Mouse (Mus musculus) midbrain, embryonic 11.5 days (tissue): ENCODE data around the gene Gm527. TPM values are rescaled to one million over a fixed set of nuclear protein-coding genes. Genes with fewer than 3 reads are reported as not detected.

Source experiments
- ATAC-seq: fragments of 200-750 bp; cut with Nextera tagmentation; 2 replicates; pipeline ENCODE4 v1.8.0; 2017; ENCODE audit warnings: moderate TSS enrichment, moderate library complexity; ENCODE audit not compliant: low FRiP score
- DNase-seq: peaks from one replicate; pipeline ENCODE4 v3.0.0; 2015; ENCODE audit warnings: low spot score; ENCODE audit errors: missing footprints
- H3K27ac ChIP-seq: fragments of 300-500 bp; sonication (generic); 2 replicates; pipeline ENCODE4 v1.5.1; 2014; ENCODE audit warnings: low read depth, low read length
- H3K27me3 ChIP-seq: fragments of 300-500 bp; sonication (generic); 2 replicates; pipeline ENCODE4 v1.6.1; 2014; ENCODE audit warnings: mild to moderate bottlenecking, low read length, moderate library complexity, mixed read lengths; ENCODE audit not compliant: control insufficient read depth, insufficient read depth
- H3K36me3 ChIP-seq: fragments of 300-500 bp; sonication (generic); 2 replicates; pipeline ENCODE4 v1.6.1; 2014; ENCODE audit warnings: mild to moderate bottlenecking, low read length, moderate library complexity, mixed read lengths; ENCODE audit not compliant: control insufficient read depth, insufficient read depth
- H3K4me1 ChIP-seq: fragments of 300-500 bp; sonication (generic); 2 replicates; pipeline ENCODE4 v1.6.1; 2014; ENCODE audit warnings: low read length; ENCODE audit not compliant: control insufficient read depth, insufficient read depth
- H3K4me2 ChIP-seq: fragments of 300-500 bp; sonication (generic); 2 replicates; pipeline ENCODE4 v1.6.1; 2014; ENCODE audit warnings: mild to moderate bottlenecking, moderate library complexity
- H3K4me3 ChIP-seq: fragments of 300-500 bp; sonication (generic); 2 replicates; pipeline ENCODE4 v1.5.1; 2014; ENCODE audit warnings: low read depth, low read length
- H3K9ac ChIP-seq: fragments of 300-500 bp; sonication (generic); 2 replicates; pipeline ENCODE4 v1.6.1; 2014; ENCODE audit warnings: low read length
- H3K9me3 ChIP-seq: fragments of 300-500 bp; sonication (generic); 2 replicates; pipeline ENCODE4 v1.6.1; 2016; ENCODE audit warnings: low read length; ENCODE audit not compliant: control insufficient read depth
- WGBS: fragments of 180-500 bp; shearing (Covaris S2); extraction: QIAGEN DNeasy Blood & Tissue Kit; methylation state at CpG from one replicate; pipeline ENCODE4 v1.1.7; 2014; 5-methylcytosine and 5-hydroxymethylcytosine counted together
- polyA plus RNA-seq: library from polyadenylated mRNA; unstranded; fragments of >200 nt; fragmentation: Nextera tagmentation; extraction: Ambion mirVana; gene quantifications from 2 replicates; pipeline ENCODE4 v1.2.1, GENCODE M21; 2014

The Gm527 gene
- polyA plus RNA-seq, 1 experiment from 2014 or later, result 2.7 TPM

DNA sequence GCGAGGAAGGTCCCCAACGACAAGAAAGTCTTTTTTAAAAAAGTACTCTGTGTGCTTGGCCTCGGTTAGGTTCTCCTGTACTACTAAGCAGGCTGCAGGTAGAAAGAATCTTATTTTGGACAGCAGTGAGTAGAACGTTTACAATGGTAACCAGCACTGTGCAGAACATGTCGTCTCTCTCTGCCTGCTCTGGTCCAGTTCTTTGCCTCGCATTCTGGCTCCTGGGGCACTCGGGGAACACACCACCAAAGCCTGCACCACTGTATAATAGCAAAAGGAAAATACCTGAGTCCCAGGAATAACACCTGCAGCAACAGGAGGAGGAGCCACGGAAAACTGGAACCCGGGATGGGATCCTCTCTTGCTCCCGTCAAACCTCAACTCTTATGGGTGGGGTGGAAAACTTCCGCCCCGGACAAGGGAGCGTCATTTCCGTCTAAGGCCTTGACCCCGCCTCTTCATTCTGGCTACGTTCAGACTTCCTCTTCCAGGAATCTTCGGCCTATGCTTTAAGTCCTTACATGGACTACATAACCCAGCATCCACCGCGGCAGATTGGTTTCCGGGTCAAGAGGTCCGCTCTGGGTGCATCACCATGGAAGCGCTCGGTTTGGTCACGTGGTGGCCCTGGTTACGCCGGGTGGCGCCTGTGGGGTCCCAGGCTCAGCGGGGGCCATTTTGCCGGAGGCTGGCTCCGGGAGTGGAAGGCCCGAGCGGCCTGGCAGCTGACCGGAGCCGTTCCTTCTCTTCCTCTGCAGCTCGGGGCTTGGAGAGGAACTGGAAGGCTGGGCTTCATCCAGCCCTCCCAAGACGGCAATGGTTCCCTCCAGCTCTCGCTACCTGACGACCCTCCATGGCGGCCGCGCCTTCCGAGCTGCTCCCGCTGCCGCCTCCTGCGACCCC is 47.7 kb downstream of the Gm527 start, which contains the start of the genes Klhl28 and Togaram1:
Gene Klhl28 (minus strand): TSS at position 411 of the 903 bp plus-strand sequence.
Gene Togaram1 (plus strand): TSS at position 681 of the 903 bp plus-strand sequence.
- ATAC-seq, result peak; percentile 99

DNA sequence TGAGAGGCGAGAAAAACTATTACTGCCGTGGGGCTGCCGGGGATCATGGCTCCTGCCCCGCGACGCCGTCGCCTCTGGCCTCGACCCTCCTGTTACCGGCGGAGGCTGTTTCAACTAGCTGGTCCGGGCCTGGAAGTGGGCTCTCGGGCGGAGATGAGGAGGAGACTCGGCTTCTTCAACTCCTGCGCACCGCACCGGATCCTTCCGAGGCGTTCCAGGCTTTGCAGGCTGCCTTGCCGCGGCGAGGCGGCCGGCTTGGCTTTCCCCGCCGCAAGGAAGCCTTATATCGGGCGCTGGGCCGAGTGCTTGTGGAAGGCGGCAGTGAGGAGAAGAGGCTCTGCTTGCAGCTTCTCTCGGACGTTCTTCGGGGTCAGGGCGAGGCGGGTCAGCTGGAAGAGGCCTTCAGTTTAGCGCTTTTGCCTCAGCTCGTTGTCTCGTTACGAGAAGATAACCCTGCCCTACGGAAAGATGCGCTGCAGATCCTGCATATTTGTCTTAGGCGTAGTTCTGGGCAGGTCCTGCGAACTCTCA is 48.5 kb downstream of the Gm527 start:
- H3K27me3 ChIP-seq, result no peaks in the 10 kb centered on the region
- no peaks in the 10 kb centered on the region for H3K36me3 ChIP-seq
- DNase-seq (peak; percentile 96), ATAC-seq (peak; percentile 3; the same call in 1 of the 2 replicates)
- H3K4me1 ChIP-seq, result peaks cover 15% of the 10 kb centered on the region; the same call in 1 of the 2 replicates
- H3K4me3 ChIP-seq, result peak overlapping the region; percentile 89
- under 1% methylated on average over 44 of the region's 44 CpGs for WGBS
- peak overlapping the region; percentile 90 for H3K4me2 ChIP-seq
- H3K9ac ChIP-seq, result peak overlapping the region; percentile 87
- H3K27ac ChIP-seq, result peak overlapping the region; percentile 84
- no peaks in the 10 kb centered on the region for H3K9me3 ChIP-seq

More for the DNA sequence above, 47.7 kb downstream of the Gm527 start, which contains the start of the genes Klhl28 and Togaram1:
- WGBS, result under 1% methylated on average over 44 of the region's 45 CpGs
- Histone ChIP-seq H3K9ac (peak within 1 kb of the TSS; percentile 87), H3K9me3 (no peaks in the 10 kb centered on the region), H3K36me3 (no peaks in the 10 kb centered on the region), H3K4me2 (peak within 1 kb of the TSS; percentile 90), H3K27ac (peak within 1 kb of the TSS; percentile 84), H3K4me3 (peak within 1 kb of the TSS; percentile 89), H3K4me1 (peaks cover 12% of the 10 kb centered on the region; the same call in 1 of the 2 replicates), H3K27me3 (no peaks in the 10 kb centered on the region)
- peak; percentile 100 for DNase-seq

GRCm38 (mm10) chr12:64966652-64967435 is 49.1 kb downstream of the Gm527 start:
- Histone ChIP-seq H3K36me3 (no peaks in the 10 kb centered on the region), H3K4me1 (peaks cover 15% of the 10 kb centered on the region; the same call in 1 of the 2 replicates), H3K27ac (no peak overlapping the region), H3K4me2 (peak overlapping the region; percentile 90), H3K27me3 (no peaks in the 10 kb centered on the region), H3K9me3 (no peaks in the 10 kb centered on the region), H3K4me3 (peak overlapping the region; percentile 89), H3K9ac (peak overlapping the region; percentile 87)
- no peak for ATAC-seq
- DNase-seq, result peak; percentile 92
- 6% methylated on average over 19 of the region's 19 CpGs for WGBS

- Histone ChIP-seq H3K36me3 (no peaks in the 10 kb centered on the region), H3K27ac (no peak overlapping the region), H3K4me2 (peak overlapping the region; percentile 90), H3K9ac (peak overlapping the region; percentile 87), H3K9me3 (no peaks in the 10 kb centered on the region), H3K4me3 (peak overlapping the region; percentile 89), H3K27me3 (no peaks in the 10 kb centered on the region), H3K4me1 (peaks cover 15% of the 10 kb centered on the region; the same call in 1 of the 2 replicates)
- no peak for ATAC-seq
- peak; percentile 89 for DNase-seq
- WGBS, result under 1% methylated on average over 9 of the region's 9 CpGs
Observed at GRCm38 (mm10) chr12:64967470-64967869, 49.8 kb downstream of the Gm527 start.

DNA sequence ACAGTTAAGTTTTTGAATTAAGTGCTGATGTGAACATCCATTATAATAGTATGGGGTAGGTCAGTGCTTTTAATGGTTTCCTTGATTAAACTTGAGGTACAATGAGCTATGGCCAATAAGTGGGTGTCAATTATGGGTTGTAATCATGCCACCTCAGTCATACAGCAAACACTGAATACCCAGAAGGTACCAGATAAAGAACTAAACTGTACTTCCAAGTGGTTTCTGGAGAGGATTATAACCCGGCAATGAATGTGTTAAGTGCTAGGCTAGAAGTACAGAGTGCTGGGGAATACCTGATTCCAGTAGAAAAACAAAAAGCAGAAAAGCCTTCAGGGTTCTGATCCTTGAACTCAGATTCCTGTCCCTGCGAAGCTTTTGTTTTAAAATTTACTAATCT is 50.4 kb downstream of the Gm527 start:
- Histone ChIP-seq H3K27ac (no peak overlapping the region), H3K27me3 (no peaks in the 10 kb centered on the region), H3K9me3 (no peaks in the 10 kb centered on the region), H3K36me3 (no peaks in the 10 kb centered on the region), H3K4me1 (peaks cover 15% of the 10 kb centered on the region; the same call in 1 of the 2 replicates), H3K4me3 (peak overlapping the region; percentile 89), H3K9ac (peak overlapping the region; percentile 87), H3K4me2 (peak overlapping the region; percentile 90)
- ATAC-seq (no peak), DNase-seq (no peak)
- WGBS, result 4% methylated on average over 2 of the region's 2 CpGs

- Histone ChIP-seq H3K4me2 (no peak overlapping the region), H3K9ac (no peak overlapping the region), H3K4me1 (peaks cover 11% of the 10 kb centered on the region; the same call in 1 of the 2 replicates), H3K27ac (no peak overlapping the region), H3K9me3 (no peaks in the 10 kb centered on the region), H3K4me3 (no peak overlapping the region), H3K36me3 (no peaks in the 10 kb centered on the region), H3K27me3 (no peaks in the 10 kb centered on the region)
- ATAC-seq, result no peak
- DNase-seq, result no peak
Observed at GRCm38 (mm10) chr12:64971399-64971798, 53.7 kb downstream of the Gm527 start.

GRCm38 (mm10) chr12:64972063-64972462 is 54.4 kb downstream of the Gm527 start:
- Histone ChIP-seq H3K9ac (no peak overlapping the region), H3K27me3 (no peaks in the 10 kb centered on the region), H3K36me3 (no peaks in the 10 kb centered on the region), H3K4me3 (no peak overlapping the region), H3K4me1 (peaks cover 11% of the 10 kb centered on the region; the same call in 1 of the 2 replicates), H3K9me3 (no peaks in the 10 kb centered on the region), H3K27ac (no peak overlapping the region), H3K4me2 (no peak overlapping the region)
- 83% methylated on average over 6 of the region's 6 CpGs for WGBS
- DNase-seq (no peak), ATAC-seq (no peak)
